Mouse (Mus musculus): ENCODE measurements around the gene Serpine3. TPM values are rescaled to one million over a fixed set of nuclear protein-coding genes. Genes with fewer than 3 reads are reported as not detected.

Gene Serpine3
- total and polyA plus RNA-seq, 2 experiments from 2014 or later = not detected

- Histone ChIP-seq H3K4me2 (ENCODE audit: low read depth, low read length) (no peak overlapping the region), H3K27me3 (ENCODE audit: insufficient read depth, low read length) (no peaks in the 10 kb centered on the region), H3K9me3 (ENCODE audit: low read length) (no peaks in the 10 kb centered on the region), H3K4me3 (ENCODE audit: low read length) (no peak overlapping the region), H3K27ac (no peak overlapping the region), H3K9ac (replicated peaks; ENCODE audit: low read length) (no peak overlapping the region), H3K36me3 (ENCODE audit: insufficient read depth, low read length) (no peaks in the 10 kb centered on the region), H3K4me1 (ENCODE audit: insufficient read depth, low read length) (no peaks in the 10 kb centered on the region)
- DNase-seq (ENCODE audit: low spot score) (no peak), ATAC-seq (no peak)
- TF ChIP-seq CTCF (IDR thresholded peaks at IDR 0.05; ENCODE audit: low read depth) = no peak
- 84% methylated on average over 3 of the region's 3 CpGs for WGBS
Measured at GRCm38 (mm10) chr14:62657469-62657868, 6.0 kb upstream of the Serpine3 start.

- 83% methylated on average over 6 of the region's 6 CpGs for WGBS
- Histone ChIP-seq H3K27me3 (ENCODE audit: insufficient read depth, low read length) (no peaks in the 10 kb centered on the region), H3K4me3 (ENCODE audit: low read length) (no peak overlapping the region), H3K27ac (no peak overlapping the region), H3K4me2 (ENCODE audit: low read depth, low read length) (no peak overlapping the region), H3K4me1 (ENCODE audit: insufficient read depth, low read length) (no peaks in the 10 kb centered on the region), H3K9ac (replicated peaks; ENCODE audit: low read length) (no peak overlapping the region), H3K9me3 (ENCODE audit: low read length) (no peaks in the 10 kb centered on the region), H3K36me3 (ENCODE audit: insufficient read depth, low read length) (no peaks in the 10 kb centered on the region)
- TF ChIP-seq CTCF (IDR thresholded peaks at IDR 0.05; ENCODE audit: low read depth) = no peak
- ATAC-seq (no peak), DNase-seq (ENCODE audit: low spot score) (no peak)
Measured at GRCm38 (mm10) chr14:62662381-62662780, 1.1 kb upstream of the Serpine3 start.

- no peak overlapping the region for H3K4me3 ChIP-seq (ENCODE audit: low read length)
- no peaks in the 10 kb centered on the region for H3K9me3 ChIP-seq (ENCODE audit: low read length)
- DNase-seq (ENCODE audit: low spot score) = no peak
- H3K27ac ChIP-seq = no peak overlapping the region
- H3K4me2 ChIP-seq (ENCODE audit: low read depth, low read length) = no peak overlapping the region
- H3K36me3 ChIP-seq (ENCODE audit: insufficient read depth, low read length) = no peaks in the 10 kb centered on the region
- no peaks in the 10 kb centered on the region for H3K27me3 ChIP-seq (ENCODE audit: insufficient read depth, low read length)
- no peak for TF ChIP-seq CTCF (IDR thresholded peaks at IDR 0.05; ENCODE audit: low read depth)
- 51% methylated on average over 9 of the region's 9 CpGs for WGBS
- H3K4me1 ChIP-seq (ENCODE audit: insufficient read depth, low read length) = no peaks in the 10 kb centered on the region
- no peak overlapping the region for H3K9ac ChIP-seq (replicated peaks; ENCODE audit: low read length)
- no peak for ATAC-seq
Measured at GRCm38 (mm10) chr14:62664976-62665673, 1.7 kb downstream of the Serpine3 start.

- Histone ChIP-seq H3K27ac (no peak overlapping the region), H3K9me3 (ENCODE audit: low read length) (no peaks in the 10 kb centered on the region), H3K36me3 (ENCODE audit: insufficient read depth, low read length) (no peaks in the 10 kb centered on the region), H3K4me3 (ENCODE audit: low read length) (no peak overlapping the region), H3K9ac (replicated peaks; ENCODE audit: low read length) (no peak overlapping the region), H3K4me1 (ENCODE audit: insufficient read depth, low read length) (no peaks in the 10 kb centered on the region), H3K4me2 (ENCODE audit: low read depth, low read length) (no peak overlapping the region), H3K27me3 (ENCODE audit: insufficient read depth, low read length) (no peaks in the 10 kb centered on the region)
- DNase-seq (ENCODE audit: low spot score) (no peak), ATAC-seq (no peak)
- WGBS = 90% methylated on average over 3 of the region's 3 CpGs
- TF ChIP-seq CTCF (IDR thresholded peaks at IDR 0.05; ENCODE audit: low read depth) = no peak
Measured at GRCm38 (mm10) chr14:62673646-62674045, 10.2 kb downstream of the Serpine3 start.

GRCm38 (mm10) chr14:62718161-62718560 is 54.7 kb downstream of the Serpine3 start:
- Histone ChIP-seq H3K4me1 (ENCODE audit: insufficient read depth, low read length) (no peaks in the 10 kb centered on the region), H3K4me3 (ENCODE audit: low read length) (no peak overlapping the region), H3K36me3 (ENCODE audit: insufficient read depth, low read length) (peaks cover 4% of the 10 kb centered on the region; the same call in 1 of the 2 replicates), H3K4me2 (ENCODE audit: low read depth, low read length) (no peak overlapping the region), H3K9ac (replicated peaks; ENCODE audit: low read length) (no peak overlapping the region), H3K27ac (no peak overlapping the region), H3K27me3 (ENCODE audit: insufficient read depth, low read length) (no peaks in the 10 kb centered on the region), H3K9me3 (ENCODE audit: low read length) (no peaks in the 10 kb centered on the region)
- ATAC-seq (no peak), DNase-seq (ENCODE audit: low spot score) (peak; percentile 29)
- TF ChIP-seq CTCF (IDR thresholded peaks at IDR 0.05; ENCODE audit: low read depth) = no peak
- WGBS = 80% methylated on average over 2 of the region's 2 CpGs

- no peak overlapping the region for H3K4me2 ChIP-seq (ENCODE audit: low read depth, low read length)
- no peak overlapping the region for H3K27ac ChIP-seq
- WGBS = 77% methylated on average over 1 of the region's 1 CpGs
- no peaks in the 10 kb centered on the region for H3K4me1 ChIP-seq (ENCODE audit: insufficient read depth, low read length)
- DNase-seq (ENCODE audit: low spot score) (no peak), ATAC-seq (no peak)
- no peak overlapping the region for H3K4me3 ChIP-seq (ENCODE audit: low read length)
- no peak overlapping the region for H3K9ac ChIP-seq (replicated peaks; ENCODE audit: low read length)
- no peaks in the 10 kb centered on the region for H3K36me3 ChIP-seq (ENCODE audit: insufficient read depth, low read length)
- H3K27me3 ChIP-seq (ENCODE audit: insufficient read depth, low read length) = no peaks in the 10 kb centered on the region
- TF ChIP-seq CTCF (IDR thresholded peaks at IDR 0.05; ENCODE audit: low read depth) = no peak
- no peaks in the 10 kb centered on the region for H3K9me3 ChIP-seq (ENCODE audit: low read length)
Measured at GRCm38 (mm10) chr14:62721625-62722024, 58.2 kb downstream of the Serpine3 start.

GRCm38 (mm10) chr14:62724560-62724959 is 61.1 kb downstream of the Serpine3 start:
- H3K4me1 ChIP-seq (ENCODE audit: insufficient read depth, low read length) = no peaks in the 10 kb centered on the region
- no peak for ATAC-seq
- TF ChIP-seq CTCF (IDR thresholded peaks at IDR 0.05; ENCODE audit: low read depth) = no peak
- no peaks in the 10 kb centered on the region for H3K27me3 ChIP-seq (ENCODE audit: insufficient read depth, low read length)
- H3K27ac ChIP-seq = no peak overlapping the region
- H3K4me3 ChIP-seq (ENCODE audit: low read length) = no peak overlapping the region
- DNase-seq (ENCODE audit: low spot score) = no peak
- H3K36me3 ChIP-seq (ENCODE audit: insufficient read depth, low read length) = no peaks in the 10 kb centered on the region
- no peak overlapping the region for H3K9ac ChIP-seq (replicated peaks; ENCODE audit: low read length)
- H3K9me3 ChIP-seq (ENCODE audit: low read length) = no peaks in the 10 kb centered on the region
- no peak overlapping the region for H3K4me2 ChIP-seq (ENCODE audit: low read depth, low read length)

All from hindbrain, postnatal 0 days (tissue).